ENCODE assay signal across 28 mouse cellular contexts in the genomic region with DNA sequence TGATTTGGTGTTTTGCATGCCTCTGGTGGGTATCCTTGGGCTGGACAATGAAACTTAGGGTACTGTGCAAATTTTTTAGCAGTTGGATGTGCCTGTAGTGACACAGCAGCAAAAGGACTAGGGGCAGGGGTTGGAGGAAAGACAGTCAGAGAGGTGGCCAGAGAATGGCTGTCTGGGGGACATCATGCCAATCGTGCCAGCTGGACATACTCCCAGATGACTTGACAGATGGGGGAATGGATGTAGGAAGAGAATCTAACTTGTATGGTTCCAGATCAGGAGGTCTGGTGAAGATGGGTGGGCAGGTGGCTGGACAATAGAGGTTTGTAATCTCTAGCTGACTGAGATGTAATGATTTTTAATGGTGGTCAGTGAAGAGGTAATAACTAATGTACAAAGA.
"Had no signal": no experiment of that assay in that cellular context is flagged by ENCODE, and none has a peak within 500 bp of the region (broad histone marks: within the 10 kb centered on the region; RNA-seq: fewer than 3 reads in every experiment).

No protein-coding gene starts in this region.

- H3K4me2 ChIP-seq: heart, embryonic 12.5 days; hindbrain, embryonic 12.5 days; hindbrain, embryonic 14.5 days; intestine, embryonic 15.5 days; limb, embryonic 12.5 days; liver, embryonic 11.5 days; liver, embryonic 13.5 days; liver, embryonic 15.5 days had no signal

- H3K4me1 ChIP-seq: heart, embryonic 10.5 days; heart, embryonic 12.5 days; hindbrain, embryonic 10.5 days; hindbrain, embryonic 12.5 days; intestine, embryonic 15.5 days; limb, embryonic 10.5 days; limb, embryonic 12.5 days had no signal

- ATAC-seq: hindbrain, embryonic 16.5 days; inflammation-experienced regulatory T-cells, adult 6 months; intestine, embryonic 15.5 days; intestine, postnatal 0 days had no signal

- H3K9ac ChIP-seq: heart, embryonic 12.5 days; hindbrain, embryonic 12.5 days; hindbrain, embryonic 14.5 days; intestine, embryonic 15.5 days; limb, embryonic 12.5 days; liver, embryonic 13.5 days; liver, embryonic 15.5 days had no signal

- H3K9me3 ChIP-seq: heart, embryonic 10.5 days; heart, embryonic 12.5 days; hindbrain, embryonic 10.5 days; hindbrain, embryonic 12.5 days; intestine, embryonic 15.5 days; limb, embryonic 10.5 days; limb, embryonic 12.5 days; liver, embryonic 13.5 days; liver, embryonic 15.5 days had no signal

- DNase-seq: gastrocnemius, adult 2 months; gastrocnemius, postnatal 10 days; gastrocnemius, postnatal 25 days; heart, adult 18-20 months; heart, postnatal 10 days; heart, postnatal 4 days; kidney, adult 18-20 months; kidney, adult 8-10 months; kidney, postnatal 10 days; kidney, postnatal 25 days; kidney, postnatal 4 days; liver; liver, embryonic 13.5 days had no signal

- H3K27me3 ChIP-seq: heart, embryonic 12.5 days; hindbrain, embryonic 12.5 days; intestine, embryonic 15.5 days; limb, embryonic 12.5 days; liver, embryonic 13.5 days; liver, embryonic 15.5 days had no signal

- H3K36me3 ChIP-seq: heart, embryonic 10.5 days; heart, embryonic 12.5 days; hindbrain, embryonic 10.5 days; hindbrain, embryonic 12.5 days; intestine, embryonic 15.5 days; limb, embryonic 10.5 days; limb, embryonic 12.5 days; liver, embryonic 13.5 days; liver, embryonic 15.5 days had no signal

- H3K4me3 ChIP-seq: gastrocnemius, adult 2 months; heart, embryonic 10.5 days; heart, embryonic 12.5 days; hindbrain, embryonic 10.5 days; hindbrain, embryonic 12.5 days; intestine, embryonic 15.5 days; layer of hippocampus, adult 2 months; left cerebral cortex, adult 2 months; limb, embryonic 10.5 days; limb, embryonic 12.5 days; liver, embryonic 13.5 days; liver, embryonic 15.5 days had no signal

- H3K27ac ChIP-seq: gastrocnemius, adult 2 months; heart, embryonic 10.5 days; hindbrain, embryonic 10.5 days; hindbrain, embryonic 12.5 days; hindbrain, embryonic 14.5 days; intestine, embryonic 15.5 days; layer of hippocampus, adult 2 months; left cerebral cortex, adult 2 months; limb, embryonic 10.5 days; limb, embryonic 12.5 days; liver, embryonic 13.5 days; liver, embryonic 15.5 days had no signal
